Mouse (Mus musculus): ENCODE data around the gene BC028528.
A peak's percentile ranks its signal among the peaks of the same experiment; 100 is the strongest.
"Not testable (repeated sequence)": the region's sequence is repeated elsewhere in the genome, so short reads cannot be mapped to it uniquely, and the experiment has no call there.

The BC028528 gene

GRCm38 (mm10) chr3:95872048-95872447, 19.8 kb downstream of the BC028528 start:
- DNase-seq = no peak

GRCm38 (mm10) chr3:95871392-95871867, 20.4 kb downstream of the BC028528 start, which contains the start of gene Mrps21:
Gene Mrps21, minus strand, starts transcription at chr3:95871519.
- peak; percentile 95 for DNase-seq

- no peak for DNase-seq
Measured at GRCm38 (mm10) chr3:95870976-95871375, 20.8 kb downstream of the BC028528 start.

DNA sequence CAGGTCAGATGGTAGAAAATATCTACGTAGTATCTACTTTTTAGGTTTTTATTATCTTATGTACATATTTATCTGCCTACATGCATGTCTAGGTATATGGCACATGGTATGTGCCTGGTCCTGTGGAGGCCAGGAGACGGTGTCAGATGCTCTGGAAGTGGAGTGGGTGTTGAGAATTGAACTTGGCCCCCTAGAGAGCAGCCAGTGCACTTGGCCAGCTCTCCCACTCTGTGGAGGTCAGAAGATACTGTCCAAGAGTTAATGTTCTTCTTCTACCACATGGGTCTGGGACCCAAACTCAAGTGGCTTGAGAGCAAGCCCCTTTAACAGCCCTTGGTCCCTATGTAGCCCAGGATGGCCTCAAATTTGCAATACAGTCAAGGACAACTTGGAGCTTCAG, 24.4 kb downstream of the BC028528 start:
- no peak for DNase-seq

GRCm38 (mm10) chr3:95866071-95866470, 25.7 kb downstream of the BC028528 start:
- DNase-seq = no peak

GRCm38 (mm10) chr3:95865571-95865970, 26.2 kb downstream of the BC028528 start:
- DNase-seq = no peak

DNA sequence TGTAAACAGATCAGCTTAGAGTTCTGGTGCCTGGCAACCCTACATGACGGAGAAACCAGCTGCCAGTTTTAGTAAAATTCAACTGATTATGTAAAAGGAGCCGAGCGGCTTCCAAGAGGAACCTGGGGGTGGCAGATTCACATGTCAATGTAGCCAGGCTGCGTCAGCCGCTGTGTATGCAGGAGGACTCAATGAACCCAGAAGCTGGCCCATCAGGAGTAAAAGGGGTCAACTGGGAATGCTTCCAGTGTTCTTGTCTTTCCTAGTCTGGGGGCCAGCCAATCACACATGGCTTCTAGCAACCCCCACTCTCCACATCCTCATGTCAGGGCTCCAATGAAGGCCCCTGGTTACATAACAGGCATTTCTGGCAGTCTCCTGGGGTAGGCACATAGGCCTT, 26.8 kb downstream of the BC028528 start:
- DNase-seq = no peak

DNA sequence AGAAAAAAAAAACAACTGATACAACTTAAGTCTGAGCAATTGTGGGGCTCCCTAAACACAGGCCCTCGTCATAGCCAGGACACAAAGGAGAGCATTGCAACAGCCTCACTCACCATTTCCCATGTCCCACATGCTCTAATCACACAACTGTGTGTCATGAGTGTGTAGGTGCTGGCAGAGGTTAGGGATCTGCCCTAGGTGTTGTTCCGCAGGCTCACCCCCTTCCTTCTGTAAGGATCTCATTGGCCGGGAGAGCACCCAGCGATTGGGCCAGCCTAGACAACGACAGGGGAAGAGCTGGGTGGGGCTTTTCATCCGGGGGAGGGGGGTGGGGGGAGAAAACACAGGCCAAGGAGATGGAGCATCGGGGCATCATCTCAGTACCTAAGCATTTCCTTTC, 28.2 kb downstream of the BC028528 start:
- DNase-seq = no peak

DNA sequence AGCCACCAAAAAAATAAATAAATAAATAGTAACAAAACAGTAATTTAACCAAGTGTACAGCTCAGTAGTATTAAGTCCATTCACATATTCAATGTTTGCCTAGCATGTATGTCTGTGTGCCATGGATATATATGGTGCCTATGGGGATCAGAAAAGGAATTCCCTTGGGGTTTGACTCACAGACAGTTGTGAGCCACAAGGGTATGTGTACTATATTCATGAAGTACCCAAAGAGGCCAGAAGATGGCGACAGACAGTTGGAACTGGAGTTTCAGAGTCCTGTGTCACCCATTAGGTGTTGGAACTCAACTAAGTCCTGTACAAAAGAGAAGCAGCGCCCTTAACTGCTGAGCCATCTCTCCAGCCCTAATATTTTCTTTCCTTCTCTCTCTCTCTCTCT, 30.0 kb downstream of the BC028528 start:
- peak; percentile 81 for DNase-seq

DNA sequence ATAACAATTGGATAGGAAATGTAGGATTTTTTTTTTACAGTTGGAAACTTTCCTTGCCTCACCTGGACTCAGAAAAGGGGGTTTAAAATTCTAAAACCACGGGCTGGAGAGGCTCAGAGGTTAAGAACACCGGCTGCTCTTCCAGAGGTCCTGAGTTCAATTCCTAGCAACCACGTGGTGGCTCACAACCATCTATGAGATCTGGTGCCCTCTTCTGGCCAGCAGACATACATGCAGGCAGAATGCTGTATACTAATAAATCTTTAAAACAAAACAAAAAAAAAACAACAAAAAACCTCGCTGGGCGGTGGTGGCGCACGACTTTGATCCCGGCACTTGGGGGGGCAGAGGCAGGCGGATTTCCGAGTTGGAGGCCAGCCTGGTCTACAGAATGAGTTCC, 30.6 kb downstream of the BC028528 start:
- DNase-seq = no peak

DNA sequence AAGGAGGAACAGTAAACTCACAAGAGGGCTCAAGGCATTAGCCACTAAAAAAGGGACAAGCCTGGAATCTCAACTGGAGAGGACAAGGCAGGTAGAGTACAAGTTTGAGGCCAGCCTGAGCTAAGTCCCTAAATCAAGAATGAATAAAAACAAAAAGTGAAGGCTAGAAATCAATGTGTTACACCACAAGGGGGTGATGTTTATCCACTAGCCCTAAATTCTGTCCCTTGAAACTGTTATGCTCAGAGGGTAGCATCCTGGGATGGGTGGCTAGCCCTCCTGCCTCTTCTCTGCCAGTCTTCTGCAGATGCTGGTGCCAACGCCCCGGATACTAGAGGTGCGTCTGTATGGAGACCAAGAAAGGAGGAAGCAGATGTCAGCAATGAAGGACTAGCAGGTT, 31.5 kb downstream of the BC028528 start:
- no peak for DNase-seq

GRCm38 (mm10) chr3:95858278-95858677, 33.5 kb downstream of the BC028528 start:
- DNase-seq = not testable (repeated sequence)

DNA sequence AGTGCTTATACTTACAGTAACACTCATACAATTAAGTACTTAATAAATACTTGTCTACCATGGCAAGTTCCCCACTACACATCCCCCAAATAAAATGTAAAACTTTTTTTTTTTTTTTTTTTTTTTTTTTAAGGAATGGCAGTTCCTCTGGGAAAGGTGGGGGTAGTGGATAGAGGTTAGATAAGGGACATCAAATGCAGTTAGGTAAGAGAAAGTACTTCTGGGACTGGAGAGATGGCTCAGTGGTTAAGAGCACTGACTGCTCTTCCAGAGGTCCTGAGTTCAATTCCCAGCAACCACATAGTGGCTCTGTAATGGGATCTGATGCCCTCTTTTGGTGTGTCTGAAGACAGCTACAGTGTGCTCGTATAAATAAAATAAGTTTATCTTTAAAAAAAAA, 34.8 kb downstream of the BC028528 start:
- DNase-seq = not testable (repeated sequence)

- DNase-seq = peak; percentile 34
Measured at GRCm38 (mm10) chr3:95856115-95856514, 35.7 kb downstream of the BC028528 start.

GRCm38 (mm10) chr3:95855502-95856089, 36.2 kb downstream of the BC028528 start, which contains the start of gene Prpf3:
Gene Prpf3, minus strand, starts transcription at chr3:95855885.
- peak; percentile 98 for DNase-seq

DNA sequence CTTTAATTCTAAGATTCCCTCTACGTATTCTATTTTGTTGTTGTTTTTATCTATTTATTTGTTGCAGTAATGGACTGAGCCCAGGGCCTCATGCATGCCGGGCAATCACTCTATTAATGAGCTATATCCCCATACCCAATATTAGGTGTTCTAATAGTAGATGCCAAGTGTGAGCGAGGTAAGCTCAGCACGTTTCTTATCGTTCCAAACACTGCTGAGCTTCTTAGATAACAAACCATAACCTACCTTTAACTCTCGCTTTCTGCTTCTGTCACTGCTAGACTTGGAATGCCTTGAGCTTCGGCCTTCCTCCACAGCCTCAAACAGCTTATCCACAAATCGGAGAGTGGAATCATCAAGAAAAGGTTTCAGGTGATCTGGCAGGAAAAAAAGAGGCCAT, 40.5 kb downstream of the BC028528 start:
- DNase-seq = no peak

DNA sequence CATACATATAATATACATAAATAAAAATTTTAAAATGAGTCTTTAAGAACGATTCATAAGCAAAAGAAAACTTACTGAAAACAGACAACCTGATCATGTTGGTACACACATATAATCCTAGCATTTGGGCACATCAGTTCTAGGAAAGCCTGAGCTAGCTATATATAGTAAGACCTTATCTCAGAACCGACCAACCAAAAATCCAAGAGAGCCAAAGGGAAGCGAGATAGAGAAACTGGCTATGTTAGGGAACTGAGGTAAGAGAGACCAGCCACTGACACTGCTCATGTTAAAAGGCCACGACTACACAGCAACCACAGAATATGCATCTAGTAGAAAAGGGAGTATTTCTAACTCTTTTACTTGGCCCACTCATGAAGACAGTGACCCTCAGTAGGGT, 41.2 kb downstream of the BC028528 start:
- DNase-seq = no peak

GRCm38 (mm10) chr3:95842503-95843214, 49.1 kb downstream of the BC028528 start:
- DNase-seq = no peak

DNA sequence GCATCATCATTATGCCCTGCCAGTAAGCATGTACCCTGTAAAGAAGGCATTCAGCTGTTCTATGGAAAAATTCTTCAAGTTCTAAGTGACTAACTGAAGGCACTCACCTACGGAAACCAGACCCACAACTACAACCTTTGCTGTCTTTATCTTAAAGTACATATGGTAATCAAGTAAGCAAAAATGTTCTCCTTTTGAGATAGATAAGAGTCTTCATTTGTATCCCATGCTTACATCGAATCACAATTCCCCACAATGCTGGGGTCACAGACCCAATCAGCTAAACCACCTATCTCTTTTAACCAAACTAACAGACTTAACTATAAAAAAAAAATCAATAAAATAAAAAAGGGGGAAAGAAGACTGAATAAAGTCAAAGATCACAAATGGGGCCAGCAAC, 52.6 kb downstream of the BC028528 start:
- no peak for DNase-seq

Data from embryo, embryonic 11 days (tissue).